Mouse (Mus musculus) intestine, postnatal 0 days (tissue): ENCODE results near the gene Zbtb16. TPM values are rescaled to one million over a fixed set of nuclear protein-coding genes. Genes with fewer than 3 reads are reported as not detected.

Experiments used
- ATAC-seq: fragments of 200-750 bp; cut with Nextera tagmentation; 2 replicates; pipeline ENCODE4 v1.8.0; 2017; ENCODE audit warnings: mild to moderate bottlenecking, moderate TSS enrichment, moderate library complexity
- H3K27ac ChIP-seq: fragments of 300-500 bp; sonication (generic); 2 replicates; pipeline ENCODE4 v1.5.1; 2014; ENCODE audit warnings: mild to moderate bottlenecking, low read depth, low read length, moderate library complexity
- H3K27me3 ChIP-seq: fragments of 300-500 bp; sonication (generic); replicated peaks from 2 replicates; pipeline ENCODE4 v1.6.1; 2014; ENCODE audit warnings: low read length, mixed read lengths; ENCODE audit not compliant: control insufficient read depth, insufficient read depth
- H3K36me3 ChIP-seq: fragments of 300-500 bp; sonication (generic); 2 replicates; pipeline ENCODE4 v1.6.1; 2014; ENCODE audit warnings: mild to moderate bottlenecking, moderate library complexity; ENCODE audit not compliant: control insufficient read depth, insufficient read depth
- H3K4me1 ChIP-seq: fragments of 300-500 bp; sonication (generic); replicated peaks from 2 replicates; pipeline ENCODE4 v1.6.1; 2014; ENCODE audit warnings: antibody characterized with exemption, low read length, mixed read lengths; ENCODE audit not compliant: control insufficient read depth, insufficient read depth
- H3K4me2 ChIP-seq: fragments of 300-500 bp; sonication (generic); replicated peaks from 2 replicates; pipeline ENCODE4 v1.6.1; 2014; ENCODE audit warnings: low read depth, mild to moderate bottlenecking, moderate library complexity
- H3K4me3 ChIP-seq: fragments of 300-500 bp; sonication (generic); 2 replicates; pipeline ENCODE4 v1.5.1; 2014; ENCODE audit warnings: low read depth, low read length
- H3K9ac ChIP-seq: fragments of 300-500 bp; sonication (generic); 2 replicates; pipeline ENCODE4 v1.6.1; 2014; ENCODE audit warnings: mild to moderate bottlenecking, low read depth, low read length
- H3K9me3 ChIP-seq: fragments of 300-500 bp; sonication (generic); 2 replicates; pipeline ENCODE4 v1.6.1; 2016; ENCODE audit warnings: mixed run types; ENCODE audit not compliant: control insufficient read depth
- CTCF ChIP-seq: sonication (generic); IDR thresholded peaks from 2 replicates; pipeline ENCODE4 v1.5.1; 2016; ENCODE audit warnings: low read depth, mild to moderate bottlenecking, control low read depth, antibody characterized with exemption, moderate library complexity
- WGBS: fragments of 180-500 bp; shearing (Covaris S2); extraction: QIAGEN DNeasy Blood & Tissue Kit; methylation state at CpG from one replicate; pipeline ENCODE4 v1.1.7; 2014; 5-methylcytosine and 5-hydroxymethylcytosine counted together
- polyA plus RNA-seq: library from polyadenylated mRNA; unstranded; fragments of >200 nt; fragmentation: Nextera tagmentation; extraction: Ambion mirVana; gene quantifications from 2 replicates; pipeline ENCODE4 v1.2.1, GENCODE M21; 2015

Zbtb16 gene
- polyA plus RNA-seq, 1 experiment from 2014 or later: 0.91 TPM

DNA sequence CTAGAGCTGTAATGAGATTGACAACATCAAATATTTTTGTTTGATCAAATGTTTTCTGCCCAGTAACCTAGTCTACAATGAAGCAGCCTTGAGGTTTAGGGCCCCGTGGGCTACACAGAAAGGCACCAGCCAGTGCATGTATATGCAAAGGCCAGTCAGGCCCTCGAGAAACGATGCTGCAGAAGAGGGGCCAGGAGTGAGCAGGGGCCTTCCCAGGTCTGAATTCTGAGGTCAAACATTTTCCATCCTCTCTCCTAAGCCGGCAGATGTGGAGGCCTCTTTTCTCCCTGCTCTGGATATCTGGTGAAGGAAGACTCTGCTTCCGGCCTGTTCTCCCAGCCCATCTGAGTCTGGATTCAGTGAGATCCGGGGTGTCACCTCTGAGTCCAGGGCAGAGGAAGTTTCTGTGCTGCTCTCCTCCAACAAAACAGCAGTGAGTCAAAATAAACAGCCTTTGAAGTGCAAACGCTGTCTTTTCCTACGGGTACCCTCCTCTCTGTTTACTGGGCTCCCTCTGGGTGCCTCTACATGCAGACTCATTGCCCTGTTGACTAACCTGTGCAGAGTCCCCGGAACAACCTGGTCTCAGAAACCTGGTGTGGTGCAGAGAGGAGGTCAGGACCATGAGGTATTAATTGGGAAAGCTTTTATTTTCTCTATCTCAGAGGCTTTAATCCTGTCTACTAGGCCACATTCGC is 24.0 kb upstream of the Zbtb16 start:
- no peak overlapping the region for H3K9ac ChIP-seq
- 40% methylated on average over 10 of the region's 10 CpGs for WGBS
- H3K27me3 ChIP-seq: no peaks in the 10 kb centered on the region
- H3K27ac ChIP-seq: no peak overlapping the region
- H3K9me3 ChIP-seq: no peaks in the 10 kb centered on the region
- no peak for TF ChIP-seq CTCF
- no peaks in the 10 kb centered on the region for H3K36me3 ChIP-seq
- H3K4me1 ChIP-seq: 0 out of 2 replicates have a peak, but pooled peaks cover 5% of the 10 kb centered on the region
- ATAC-seq: peak; percentile 22; the same call in 1 of the 2 replicates
- no peak overlapping the region for H3K4me3 ChIP-seq
- H3K4me2 ChIP-seq: no peak overlapping the region

- 0 out of 2 replicates have a peak, but pooled peaks cover 5% of the 10 kb centered on the region for H3K4me1 ChIP-seq
- ATAC-seq: no peak
- 73% methylated on average over 7 of the region's 7 CpGs for WGBS
- no peak for TF ChIP-seq CTCF
- H3K36me3 ChIP-seq: no peaks in the 10 kb centered on the region
- H3K27ac ChIP-seq: no peak overlapping the region
- no peak overlapping the region for H3K9ac ChIP-seq
- H3K27me3 ChIP-seq: no peaks in the 10 kb centered on the region
- no peaks in the 10 kb centered on the region for H3K9me3 ChIP-seq
- H3K4me3 ChIP-seq: no peak overlapping the region
- H3K4me2 ChIP-seq: no peak overlapping the region
Measured at GRCm38 (mm10) chr9:48857944-48858343, 21.9 kb upstream of the Zbtb16 start.

- no peak overlapping the region for H3K4me3 ChIP-seq
- TF ChIP-seq CTCF: peak; percentile 49
- H3K9me3 ChIP-seq: no peaks in the 10 kb centered on the region
- no peak overlapping the region for H3K27ac ChIP-seq
- H3K36me3 ChIP-seq: no peaks in the 10 kb centered on the region
- 0 out of 2 replicates have a peak, but pooled peaks cover 5% of the 10 kb centered on the region for H3K4me1 ChIP-seq
- H3K27me3 ChIP-seq: no peaks in the 10 kb centered on the region
- no peak overlapping the region for H3K4me2 ChIP-seq
- WGBS: 84% methylated on average over 4 of the region's 4 CpGs
- H3K9ac ChIP-seq: no peak overlapping the region
- no peak for ATAC-seq
Measured at GRCm38 (mm10) chr9:48856240-48856639, 20.2 kb upstream of the Zbtb16 start.

DNA sequence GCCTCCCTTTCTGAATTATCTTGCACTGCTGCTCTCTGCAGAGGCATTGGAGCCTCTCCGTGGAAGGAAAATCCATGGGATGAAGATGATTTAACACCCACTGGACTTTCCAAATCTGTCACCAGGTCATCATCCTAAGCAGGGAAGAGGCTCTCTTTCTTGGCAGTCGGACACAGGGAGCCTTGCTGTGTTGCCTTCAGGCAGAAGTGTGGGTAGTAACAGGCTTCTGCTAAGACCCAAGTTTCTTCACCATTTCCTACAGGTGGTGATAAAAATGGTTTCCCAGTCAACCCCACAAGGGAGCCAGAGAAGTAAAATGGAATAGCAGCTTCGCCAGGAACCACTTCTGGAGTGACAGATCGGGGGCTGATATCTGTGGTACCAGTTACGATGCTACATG is 13.5 kb upstream of the Zbtb16 start:
- no peaks in the 10 kb centered on the region for H3K4me1 ChIP-seq
- H3K9me3 ChIP-seq: no peaks in the 10 kb centered on the region
- ATAC-seq: no peak
- WGBS: 86% methylated on average over 5 of the region's 5 CpGs
- no peak for TF ChIP-seq CTCF
- H3K27ac ChIP-seq: no peak overlapping the region
- no peaks in the 10 kb centered on the region for H3K27me3 ChIP-seq
- no peak overlapping the region for H3K4me3 ChIP-seq
- H3K9ac ChIP-seq: no peak overlapping the region
- H3K36me3 ChIP-seq: no peaks in the 10 kb centered on the region
- no peak overlapping the region for H3K4me2 ChIP-seq

DNA sequence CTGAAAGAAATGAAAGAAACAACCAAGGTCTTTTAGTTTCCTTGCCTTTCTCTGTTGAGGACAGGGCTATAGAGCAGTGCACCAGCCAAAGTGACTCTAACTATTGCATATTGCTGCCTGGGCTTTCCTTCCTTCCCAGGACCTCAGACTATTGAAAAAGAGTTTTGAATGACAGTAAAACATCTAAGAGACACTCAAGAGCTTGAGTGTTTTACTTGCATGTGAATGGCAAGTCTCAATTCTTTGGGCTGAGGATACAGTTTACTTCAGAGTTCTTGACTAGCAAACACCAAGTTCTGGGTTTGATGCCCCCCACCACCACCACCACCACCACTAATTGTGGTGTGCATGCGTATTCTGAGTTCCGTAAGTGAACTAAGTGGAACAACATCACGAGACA is 3.5 kb upstream of the Zbtb16 start:
- H3K4me2 ChIP-seq: no peak overlapping the region
- TF ChIP-seq CTCF: no peak
- H3K4me1 ChIP-seq: no peaks in the 10 kb centered on the region
- H3K4me3 ChIP-seq: no peak overlapping the region
- 95% methylated on average over 3 of the region's 3 CpGs for WGBS
- peaks cover 33% of the 10 kb centered on the region for H3K27me3 ChIP-seq
- H3K9me3 ChIP-seq: no peaks in the 10 kb centered on the region
- no peak overlapping the region for H3K9ac ChIP-seq
- H3K36me3 ChIP-seq: no peaks in the 10 kb centered on the region
- no peak overlapping the region for H3K27ac ChIP-seq
- ATAC-seq: no peak

DNA sequence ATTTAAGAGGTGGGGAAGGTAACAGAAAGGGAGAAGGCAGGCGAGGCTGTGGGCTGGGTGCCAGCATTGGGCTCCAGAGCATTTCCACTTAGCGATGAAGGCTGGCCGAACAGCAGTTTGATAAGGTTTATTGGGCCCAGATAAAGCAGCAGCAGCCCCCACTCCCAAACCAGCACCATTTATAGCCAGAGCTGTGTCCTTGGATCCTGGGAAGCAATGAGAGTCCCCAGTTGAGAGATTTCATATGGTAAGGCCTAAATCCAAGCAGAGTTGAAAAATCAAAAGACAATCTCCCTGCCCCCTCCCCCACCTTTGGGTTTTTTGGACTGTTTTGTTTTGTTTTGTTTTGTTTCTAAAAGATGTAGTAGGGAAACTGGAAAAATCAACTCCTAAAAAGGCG is 2.3 kb upstream of the Zbtb16 start:
- WGBS: 51% methylated on average over 4 of the region's 4 CpGs
- no peak overlapping the region for H3K4me3 ChIP-seq

More for the DNA sequence above, 2.3 kb upstream of the Zbtb16 start:
- no peak for TF ChIP-seq CTCF
- no peak overlapping the region for H3K4me2 ChIP-seq
- peaks cover 45% of the 10 kb centered on the region for H3K27me3 ChIP-seq
- no peaks in the 10 kb centered on the region for H3K4me1 ChIP-seq
- ATAC-seq: no peak
- H3K27ac ChIP-seq: no peak overlapping the region
- no peaks in the 10 kb centered on the region for H3K9me3 ChIP-seq
- H3K9ac ChIP-seq: no peak overlapping the region
- H3K36me3 ChIP-seq: no peaks in the 10 kb centered on the region
